Mouse (Mus musculus) MEL (cell line): ENCODE data around the gene Prrx2. TPM values are rescaled to one million over a fixed set of nuclear protein-coding genes. Genes with fewer than 3 reads are reported as not detected.

ENCODE experiments used
- DNase-seq: peaks from one replicate; pipeline ENCODE4 v3.0.0; 2011; ENCODE audit warnings: low read depth, low spot score
- H3K27ac ChIP-seq: 2 replicates; pipeline ENCODE4 v1.5.1; 2012; ENCODE audit warnings: low read depth, mild to moderate bottlenecking, control low read depth, low read length, moderate library complexity; ENCODE audit not compliant: control insufficient read depth
- H3K27me3 ChIP-seq, 2 experiments: fragments of 150-350 bp in 1 of 2; sonication (generic) in 1 of 2; 2 replicates each; pipeline ENCODE4 v1.6.1; 2012; ENCODE audit warnings: low read length in 2 of 2, mild to moderate bottlenecking in 2 of 2, improper control_type of control experiment in 1 of 2, moderate library complexity in 1 of 2; ENCODE audit not compliant: insufficient read depth in 2 of 2, control insufficient read depth in 1 of 2
- H3K36me3 ChIP-seq, 2 experiments: 2 replicates each; pipeline ENCODE4 v1.6.1; 2012 to 2014; ENCODE audit warnings: low read length in 2 of 2, improper control_type of control experiment in 1 of 2, inconsistent platforms in 1 of 2, mild to moderate bottlenecking in 1 of 2; ENCODE audit not compliant: insufficient read depth in 2 of 2, control insufficient read depth in 1 of 2
- H3K4me1 ChIP-seq, 2 experiments: fragments of 150-350 bp in 1 of 2; sonication (generic) in 1 of 2; 2 replicates each; pipeline ENCODE4 v1.6.1; 2012; ENCODE audit warnings: low read length in 2 of 2, improper control_type of control experiment in 1 of 2, mild to moderate bottlenecking in 1 of 2; ENCODE audit not compliant: insufficient read depth in 2 of 2, control insufficient read depth in 1 of 2
- H3K4me3 ChIP-seq, 2 experiments: fragments of 150-350 bp in 1 of 2; sonication (generic) in 1 of 2; 2 replicates each; pipeline ENCODE4 v1.5.1; 2012; ENCODE audit warnings: low read depth in 2 of 2, low read length in 2 of 2, mild to moderate bottlenecking in 2 of 2, moderate library complexity in 2 of 2, control low read depth in 1 of 2, improper control_type of control experiment in 1 of 2; ENCODE audit not compliant: control insufficient read depth in 1 of 2, insufficient read depth in 1 of 2
- H3K79me2 ChIP-seq: 2 replicates; pipeline ENCODE4 v1.6.1; 2012; ENCODE audit warnings: mild to moderate bottlenecking, low read length, moderate library complexity; ENCODE audit not compliant: control insufficient read depth, poor library complexity, insufficient read depth
- H3K9ac ChIP-seq: 2 replicates; pipeline ENCODE4 v1.6.1; 2012; ENCODE audit warnings: low read depth, mild to moderate bottlenecking, control low read depth, low read length, moderate library complexity; ENCODE audit not compliant: control insufficient read depth, poor library complexity, severe bottlenecking
- H3K9me3 ChIP-seq: fragments of 150-350 bp; sonication (generic); replicated peaks from 2 replicates; pipeline ENCODE4 v1.6.1; 2012; ENCODE audit warnings: mild to moderate bottlenecking, low read length, improper control_type of control experiment, moderate library complexity; ENCODE audit not compliant: insufficient read depth
- CHD1 ChIP-seq: IDR thresholded peaks from 2 replicates; pipeline ENCODE4 v1.6.1; 2012; ENCODE audit warnings: low read depth, mild to moderate bottlenecking, inconsistent platforms, low read length, improper control_type of control experiment
- CHD2 ChIP-seq: IDR thresholded peaks from 2 replicates; pipeline ENCODE4 v1.6.1; 2011; ENCODE audit warnings: low read length, improper control_type of control experiment
- CTCF ChIP-seq, 3 experiments: IDR thresholded peaks in 2 of 3; conservative IDR thresholded peaks in 1 of 3; 2 replicates each; pipeline ENCODE4 v1.5.1; 2011 to 2012; ENCODE audit warnings: low read length in 3 of 3, low read depth in 2 of 3, mild to moderate bottlenecking in 2 of 3, improper control_type of control experiment in 1 of 3, inconsistent platforms in 1 of 3, mixed read lengths in 1 of 3, moderate library complexity in 1 of 3; ENCODE audit not compliant: control insufficient read depth in 1 of 3, insufficient read depth in 1 of 3, poor library complexity in 1 of 3, severe bottlenecking in 1 of 3
- ELF1 ChIP-seq: IDR thresholded peaks from 2 replicates; pipeline ENCODE4 v1.6.1; 2014; ENCODE audit warnings: low read depth, mild to moderate bottlenecking, inconsistent platforms, low read length, improper control_type of control experiment, moderate library complexity
- EP300 ChIP-seq, 2 experiments: IDR thresholded peaks; 2 replicates each; pipeline ENCODE4 v1.6.1; 2011; ENCODE audit warnings: improper control_type of control experiment in 2 of 2, low read length in 2 of 2, low read depth in 1 of 2, mild to moderate bottlenecking in 1 of 2
- ETS1 ChIP-seq: IDR thresholded peaks from 2 replicates; pipeline ENCODE4 v1.6.1; 2012; ENCODE audit warnings: low read depth, mild to moderate bottlenecking, inconsistent platforms, low read length, improper control_type of control experiment, moderate library complexity
- GABPA ChIP-seq: IDR thresholded peaks from 2 replicates; pipeline ENCODE4 v1.6.1; 2012; ENCODE audit warnings: low read depth, mild to moderate bottlenecking, inconsistent platforms, low read length, improper control_type of control experiment, moderate library complexity
- HCFC1 ChIP-seq: IDR thresholded peaks from 2 replicates; pipeline ENCODE4 v1.6.1; 2012; ENCODE audit warnings: low read depth, mild to moderate bottlenecking, inconsistent platforms, low read length, improper control_type of control experiment, moderate library complexity
- KAT2A ChIP-seq: conservative IDR thresholded peaks from 2 replicates; pipeline ENCODE4 v1.6.1; 2012; ENCODE audit warnings: low read depth, low read length, improper control_type of control experiment, inconsistent platforms
- MAFK ChIP-seq: IDR thresholded peaks from 2 replicates; pipeline ENCODE4 v1.6.1; 2011; ENCODE audit warnings: low read depth, mild to moderate bottlenecking, low read length, improper control_type of control experiment, borderline replicate concordance
- MEF2A ChIP-seq: IDR thresholded peaks from 2 replicates; pipeline ENCODE4 v1.6.1; 2014; ENCODE audit warnings: low read depth, mild to moderate bottlenecking, inconsistent platforms, low read length, improper control_type of control experiment; ENCODE audit not compliant: poor library complexity, insufficient replicate concordance, severe bottlenecking; ENCODE audit errors: extremely low read depth
- MYB ChIP-seq: IDR thresholded peaks from 2 replicates; pipeline ENCODE4 v1.6.1; 2011; ENCODE audit warnings: mild to moderate bottlenecking, low read depth, low read length, improper control_type of control experiment
- NELFE ChIP-seq: IDR thresholded peaks from 2 replicates; pipeline ENCODE4 v1.6.1; 2011; ENCODE audit warnings: low read depth, low read length, improper control_type of control experiment
- NRF1 ChIP-seq: IDR thresholded peaks from 2 replicates; pipeline ENCODE4 v1.6.1; 2014; ENCODE audit warnings: low read depth, mild to moderate bottlenecking, inconsistent platforms, low read length, improper control_type of control experiment, moderate library complexity; ENCODE audit not compliant: poor library complexity, insufficient read depth, severe bottlenecking
- POLR2A ChIP-seq, 2 experiments: IDR thresholded peaks; 2 replicates each; pipeline ENCODE4 v1.6.1; 2011 to 2012; ENCODE audit warnings: low read length in 2 of 2, mild to moderate bottlenecking in 2 of 2, control low read depth in 1 of 2, improper control_type of control experiment in 1 of 2, low read depth in 1 of 2, moderate library complexity in 1 of 2; ENCODE audit not compliant: control insufficient read depth in 1 of 2, insufficient read depth in 1 of 2, poor library complexity in 1 of 2
- POLR2AphosphoS2 ChIP-seq: IDR thresholded peaks from 2 replicates; pipeline ENCODE4 v1.6.1; 2011; ENCODE audit warnings: low read length, improper control_type of control experiment
- RCOR1 ChIP-seq: IDR thresholded peaks from 2 replicates; pipeline ENCODE4 v1.6.1; 2012; ENCODE audit warnings: low read depth, mild to moderate bottlenecking, inconsistent platforms, low read length, improper control_type of control experiment
- SIN3A ChIP-seq: IDR thresholded peaks from 2 replicates; pipeline ENCODE4 v1.6.1; 2012; ENCODE audit warnings: low read length, improper control_type of control experiment, inconsistent platforms
- SMC3 ChIP-seq: IDR thresholded peaks from 2 replicates; pipeline ENCODE4 v1.6.1; 2011; ENCODE audit warnings: low read depth, low read length, improper control_type of control experiment
- TAL1 ChIP-seq: IDR thresholded peaks from 2 replicates; pipeline ENCODE4 v1.6.1; 2012; ENCODE audit warnings: mild to moderate bottlenecking, inconsistent platforms, low read length, moderate library complexity, mixed read lengths
- TBP ChIP-seq: IDR thresholded peaks from 2 replicates; pipeline ENCODE4 v1.8.0; 2011; ENCODE audit warnings: low read depth, low read length, improper control_type of control experiment
- TCF12 ChIP-seq: IDR thresholded peaks from 2 replicates; pipeline ENCODE4 v1.6.1; 2014; ENCODE audit warnings: low read depth, mild to moderate bottlenecking, inconsistent platforms, low read length, improper control_type of control experiment, moderate library complexity
- UBTF ChIP-seq: IDR thresholded peaks from 2 replicates; pipeline ENCODE4 v1.6.1; 2012; ENCODE audit warnings: low read depth, mild to moderate bottlenecking, inconsistent platforms, low read length, improper control_type of control experiment, moderate library complexity, borderline replicate concordance; ENCODE audit not compliant: insufficient read depth
- USF1 ChIP-seq: IDR thresholded peaks from 2 replicates; pipeline ENCODE4 v1.6.1; 2014; ENCODE audit warnings: low read depth, mild to moderate bottlenecking, inconsistent platforms, low read length, improper control_type of control experiment, moderate library complexity
- USF2 ChIP-seq, 2 experiments: IDR thresholded peaks; 2 replicates each; pipeline ENCODE4 v1.6.1; 2011 to 2012; ENCODE audit warnings: improper control_type of control experiment in 2 of 2, low read length in 2 of 2, borderline replicate concordance in 1 of 2, inconsistent platforms in 1 of 2, low read depth in 1 of 2, mild to moderate bottlenecking in 1 of 2; ENCODE audit not compliant: insufficient read depth in 1 of 2
- ZC3H11A ChIP-seq: IDR thresholded peaks from 2 replicates; pipeline ENCODE4 v1.6.1; 2012; ENCODE audit warnings: low read depth, mild to moderate bottlenecking, inconsistent platforms, low read length, improper control_type of control experiment
- ZKSCAN1 ChIP-seq: IDR thresholded peaks from 2 replicates; pipeline ENCODE4 v1.6.1; 2012; ENCODE audit warnings: low read depth, mild to moderate bottlenecking, inconsistent platforms, low read length, improper control_type of control experiment, moderate library complexity
- ZMIZ1 ChIP-seq: IDR thresholded peaks from 2 replicates; pipeline ENCODE4 v1.6.1; 2012; ENCODE audit warnings: low read depth, mild to moderate bottlenecking, inconsistent platforms, low read length, improper control_type of control experiment, moderate library complexity
- ZNF384 ChIP-seq: IDR thresholded peaks from 2 replicates; pipeline ENCODE4 v1.6.1; 2012; ENCODE audit warnings: low read depth, mild to moderate bottlenecking, inconsistent platforms, low read length, improper control_type of control experiment
- polyA plus RNA-seq, 2 experiments: library from polyadenylated mRNA; stranded (reverse) in 1 of 2; unstranded in 1 of 2; fragments of >175 nt in 1 of 2; fragments of >200 nt in 1 of 2; gene quantifications; 2 replicates each; pipeline versions ENCODE4 v1.2.1 to v1.2.4; 2012; ENCODE audit warnings: low replicate concordance in 2 of 2, low read depth in 1 of 2; ENCODE audit not compliant: insufficient read length in 2 of 2, insufficient read depth in 1 of 2, missing spikeins in 1 of 2
- total RNA-seq: library from RNA; depleted of rRNA; stranded (reverse); fragments of 300-350 nt; gene quantifications from 2 replicates; pipeline ENCODE4 v1.2.3, GENCODE M21; 2012

Prrx2 gene
- total and polyA plus RNA-seq, 3 experiments: not detected

- TF ChIP-seq TBP: peak; percentile 39; the same call in 1 of the 2 replicates
- TF ChIP-seq TAL1: peak; percentile 75
- peak; percentile 49; the same call in 1 of the 2 replicates for TF ChIP-seq HCFC1
- no peak for TF ChIP-seq CHD2
- no peak for TF ChIP-seq USF1
These were observed 7.7 kb upstream of the Prrx2 start (continued) for GRCm38 (mm10) chr2:30826825-30827748.

- H3K36me3 ChIP-seq: peaks cover 0 to 13% of the 10 kb centered on the region in 2 experiments; a peak in 2 of 4 replicates
- no peaks in the 10 kb centered on the region for H3K27me3 ChIP-seq
- H3K27ac ChIP-seq: peak overlapping the region; percentile 40
- H3K9me3 ChIP-seq: no peaks in the 10 kb centered on the region
- peaks cover 2 to 16% of the 10 kb centered on the region in 2 experiments; a peak in 3 of 4 replicates for H3K4me1 ChIP-seq
- H3K9ac ChIP-seq: peak overlapping the region; percentile 92
- peak overlapping the region; percentile 70 to 97 for H3K4me3 ChIP-seq
- H3K79me2 ChIP-seq: peaks cover 21% of the 10 kb centered on the region
- DNase-seq: peak; percentile 96
- peak; percentile 68; the same call in 1 of the 2 replicates for TF ChIP-seq GABPA
- TF ChIP-seq POLR2A (IDR thresholded peaks at IDR 0.05; ENCODE audit: control insufficient read depth in 1 of 2, insufficient read depth in 1 of 2, low read depth in 1 of 2, low read length in 2 of 2, poor library complexity in 1 of 2): peak; percentile 79 to 85
- no peak for TF ChIP-seq MEF2A
- 0 out of 2 replicates have a peak, but pooled peaks have one; percentile 43 for TF ChIP-seq TCF12
- peak; percentile 65 for TF ChIP-seq NELFE
- no peak; a peak in 1 of 4 replicates for TF ChIP-seq EP300 (IDR thresholded peaks at IDR 0.05; ENCODE audit: low read depth in 1 of 2, low read length in 2 of 2)
- no peak for TF ChIP-seq MAFK
- TF ChIP-seq RCOR1: 0 out of 2 replicates have a peak, but pooled peaks have one; percentile 4
- TF ChIP-seq CHD1: no peak
- TF ChIP-seq USF1: no peak
- no peak for TF ChIP-seq USF2 (IDR thresholded peaks at IDR 0.05; ENCODE audit: borderline replicate concordance in 1 of 2, insufficient read depth in 1 of 2, low read depth in 1 of 2, low read length in 2 of 2)
- no peak for TF ChIP-seq MYB
- TF ChIP-seq TAL1: no peak
- TF ChIP-seq ELF1: peak; percentile 92
- TF ChIP-seq SIN3A: peak; percentile 75; the same call in 1 of the 2 replicates
- TF ChIP-seq ETS1: no peak
- peak; percentile 55; the same call in 1 of the 2 replicates for TF ChIP-seq POLR2AphosphoS2
- no peak for TF ChIP-seq ZKSCAN1
- TF ChIP-seq UBTF: no peak
- peak; percentile 93 for TF ChIP-seq HCFC1
- no peak for TF ChIP-seq ZC3H11A
- no peak for TF ChIP-seq CHD2
- no peak; the same call in 1 of the 2 replicates for TF ChIP-seq KAT2A
- peak; percentile 25; the same call in 1 of the 2 replicates for TF ChIP-seq SMC3
- TF ChIP-seq ZNF384: no peak
- no peak for TF ChIP-seq NRF1
- 0 out of 2 replicates have a peak, but pooled peaks have one; percentile 5 for TF ChIP-seq ZMIZ1
- peak; percentile 63 to 97 (median 95) for TF ChIP-seq CTCF (IDR thresholded peaks at IDR 0.05 in 2 of 3, conservative IDR thresholded peaks at IDR 0.05 in 1 of 3; ENCODE audit: control insufficient read depth in 1 of 3, insufficient read depth in 1 of 3, low read depth in 2 of 3, low read length in 3 of 3, poor library complexity in 1 of 3, severe bottlenecking in 1 of 3)
These were observed 6.9 kb upstream of the Prrx2 start for GRCm38 (mm10) chr2:30827749-30828475.
